ENCODE assay signal across 15 mouse cellular contexts in genomic region chr6:148362475-148362874, GRCm38 (mm10).
DNase-seq lines count a peak whose midpoint lies in the region; ATAC-seq and TF ChIP-seq lines count a peak whose summit lies in the region.
"Had no signal": no experiment of that assay in that cellular context is flagged by ENCODE, and none has a peak within 500 bp of the region (broad histone marks: within the 10 kb centered on the region; RNA-seq: fewer than 3 reads in every experiment).

No protein-coding gene starts in this region.

- H3K4me1 ChIP-seq in kidney, embryonic 16.5 days (ENCODE audit: insufficient read depth, low read length) = peaks cover 11% of the 10 kb centered on the region
- no peaks in the 10 kb centered on the region for H3K4me1 ChIP-seq in stomach, embryonic 16.5 days (ENCODE audit: control insufficient read depth, insufficient read depth, low read length)
- no peaks in the 10 kb centered on the region for H3K4me1 ChIP-seq in stomach, postnatal 0 days (replicated peaks; ENCODE audit: control insufficient read depth, insufficient read depth)
- peaks cover 2% of the 10 kb centered on the region; the same call in 1 of the 2 replicates for H3K4me1 ChIP-seq in midbrain, embryonic 11.5 days (ENCODE audit: control insufficient read depth, insufficient read depth, low read length)

- no peak for ATAC-seq in kidney, embryonic 16.5 days (ENCODE audit: low FRiP score, low TSS enrichment)
- no peak for ATAC-seq in stomach, embryonic 16.5 days (ENCODE audit: insufficient read depth, low FRiP score)
- ATAC-seq in stomach, postnatal 0 days (ENCODE audit: low FRiP score, low TSS enrichment) = no peak
- no peak for ATAC-seq in midbrain, embryonic 11.5 days (ENCODE audit: low FRiP score)

- TF ChIP-seq EP300 in stomach, postnatal 0 days (optimal IDR thresholded peaks at IDR 0.05) = no peak

- no peak for TF ChIP-seq CTCF in stomach, postnatal 0 days (IDR thresholded peaks at IDR 0.05; ENCODE audit: low read depth)

- H3K27me3 ChIP-seq in kidney, embryonic 16.5 days (ENCODE audit: insufficient read depth, low read length) = no peaks in the 10 kb centered on the region
- H3K27me3 ChIP-seq in stomach, embryonic 16.5 days (ENCODE audit: control insufficient read depth, insufficient read depth, low read length) = no peaks in the 10 kb centered on the region
- no peaks in the 10 kb centered on the region for H3K27me3 ChIP-seq in stomach, postnatal 0 days (ENCODE audit: control insufficient read depth, insufficient read depth, low read length)
- H3K27me3 ChIP-seq in midbrain, embryonic 11.5 days (ENCODE audit: control insufficient read depth, insufficient read depth, low read length) = no peaks in the 10 kb centered on the region
- H3K27me3 ChIP-seq: neural tube, embryonic 12.5 days had no signal

- no peak overlapping the region for H3K4me3 ChIP-seq in kidney, embryonic 16.5 days (ENCODE audit: low read length)
- H3K4me3 ChIP-seq in stomach, embryonic 16.5 days (replicated peaks; ENCODE audit: low read length) = no peak overlapping the region
- H3K4me3 ChIP-seq in stomach, postnatal 0 days (ENCODE audit: low read depth, low read length) = no peak overlapping the region
- H3K4me3 ChIP-seq in midbrain, embryonic 11.5 days (ENCODE audit: low read depth, low read length) = no peak overlapping the region
- H3K4me3 ChIP-seq: limb, embryonic 13.5 days; midbrain, embryonic 10.5 days; neural tube, embryonic 12.5 days had no signal

- no peak overlapping the region for H3K9ac ChIP-seq in kidney, embryonic 16.5 days (replicated peaks; ENCODE audit: low read length)
- H3K9ac ChIP-seq in stomach, embryonic 16.5 days (ENCODE audit: low read length) = no peak overlapping the region
- no peak overlapping the region for H3K9ac ChIP-seq in stomach, postnatal 0 days (ENCODE audit: low read length)
- no peak overlapping the region for H3K9ac ChIP-seq in midbrain, embryonic 11.5 days (ENCODE audit: low read length)
- H3K9ac ChIP-seq: limb, embryonic 13.5 days; neural tube, embryonic 12.5 days had no signal

- WGBS in kidney, embryonic 16.5 days = 53% methylated on average over 3 of the region's 3 CpGs
- WGBS in stomach, embryonic 16.5 days = 46% methylated on average over 3 of the region's 3 CpGs
- WGBS in stomach, postnatal 0 days = 60% methylated on average over 3 of the region's 3 CpGs
- 63% methylated on average over 3 of the region's 3 CpGs for WGBS in midbrain, embryonic 11.5 days

- DNase-seq in kidney, adult 18-20 months = no peak
- DNase-seq in stomach, postnatal 0 days (ENCODE audit: low spot score) = no peak
- peak; percentile 31 to 33 for DNase-seq in layer of hippocampus, postnatal 36 days
- no peak for DNase-seq in neural tube, embryonic 10.5 days (ENCODE audit: extremely low spot score, low spot score)
- DNase-seq in midbrain, embryonic 11.5 days (ENCODE audit: low spot score, missing footprints) = no peak
- DNase-seq: adrenal gland, postnatal 14 days; cerebellum, adult 11-12 months; embryo, embryonic 11 days; gastrocnemius, postnatal 14 days; lung, adult 18-20 months had no signal

- H3K27ac ChIP-seq in kidney, embryonic 16.5 days (ENCODE audit: low read length) = peak overlapping the region; percentile 23; the same call in 1 of the 2 replicates
- 0 out of 2 replicates have a peak overlapping the region, but pooled peaks have one; percentile 10 for H3K27ac ChIP-seq in stomach, embryonic 16.5 days (ENCODE audit: low read length)
- no peak overlapping the region for H3K27ac ChIP-seq in stomach, postnatal 0 days (replicated peaks)
- no peak overlapping the region for H3K27ac ChIP-seq in midbrain, embryonic 11.5 days (ENCODE audit: low read depth, low read length)
- H3K27ac ChIP-seq: limb, embryonic 13.5 days; midbrain, embryonic 10.5 days; neural tube, embryonic 12.5 days had no signal

- no peaks in the 10 kb centered on the region for H3K9me3 ChIP-seq in kidney, embryonic 16.5 days (ENCODE audit: low read length)
- H3K9me3 ChIP-seq in stomach, embryonic 16.5 days (replicated peaks; ENCODE audit: control insufficient read depth, low read length) = no peaks in the 10 kb centered on the region
- H3K9me3 ChIP-seq in stomach, postnatal 0 days (ENCODE audit: control insufficient read depth, low read length) = no peaks in the 10 kb centered on the region
- H3K9me3 ChIP-seq in midbrain, embryonic 11.5 days (ENCODE audit: control insufficient read depth, low read length) = no peaks in the 10 kb centered on the region; the same call in 1 of the 2 replicates
- H3K9me3 ChIP-seq: limb, embryonic 13.5 days; midbrain, embryonic 10.5 days; neural tube, embryonic 12.5 days had no signal

- no peak overlapping the region for H3K4me2 ChIP-seq in kidney, embryonic 16.5 days (replicated peaks; ENCODE audit: low read depth, low read length)
- no peak overlapping the region for H3K4me2 ChIP-seq in stomach, embryonic 16.5 days (ENCODE audit: low read depth, low read length)
- H3K4me2 ChIP-seq in stomach, postnatal 0 days (replicated peaks; ENCODE audit: low read depth) = no peak overlapping the region
- no peak overlapping the region for H3K4me2 ChIP-seq in midbrain, embryonic 11.5 days
- H3K4me2 ChIP-seq: limb, embryonic 13.5 days; neural tube, embryonic 12.5 days had no signal

- H3K36me3 ChIP-seq in kidney, embryonic 16.5 days (ENCODE audit: insufficient read depth, low read length) = no peaks in the 10 kb centered on the region
- no peaks in the 10 kb centered on the region for H3K36me3 ChIP-seq in stomach, embryonic 16.5 days (ENCODE audit: control insufficient read depth, insufficient read depth, low read length)
- no peaks in the 10 kb centered on the region for H3K36me3 ChIP-seq in stomach, postnatal 0 days (ENCODE audit: control insufficient read depth, insufficient read depth, low read length)
- H3K36me3 ChIP-seq in midbrain, embryonic 11.5 days (ENCODE audit: control insufficient read depth, insufficient read depth, low read length) = no peaks in the 10 kb centered on the region
- H3K36me3 ChIP-seq: limb, embryonic 13.5 days had no signal

Comparison
In these comparisons a context has a peak if more than half of its experiments do, and no peak if none do; other contexts are left out.
1. H3K27ac ChIP-seq: peak in kidney, embryonic 16.5 days (single experiment) and stomach, embryonic 16.5 days (single experiment); none in stomach, postnatal 0 days (single experiment) and midbrain, embryonic 11.5 days (single experiment).
2. DNase-seq: peak in layer of hippocampus, postnatal 36 days (2 of 2); none in kidney, adult 18-20 months (single experiment), stomach, postnatal 0 days (single experiment), neural tube, embryonic 10.5 days (single experiment) and midbrain, embryonic 11.5 days (single experiment).